Mouse (Mus musculus): Measurements from ENCODE around the gene 1500009L16Rik. TPM values are rescaled to one million over a fixed set of nuclear protein-coding genes. Genes with fewer than 3 reads are reported as not detected.

The 1500009L16Rik gene
- 61.9 and 66.1 TPM in 2 replicates for polyA plus RNA-seq (2012; rRNA removed)

DNA sequence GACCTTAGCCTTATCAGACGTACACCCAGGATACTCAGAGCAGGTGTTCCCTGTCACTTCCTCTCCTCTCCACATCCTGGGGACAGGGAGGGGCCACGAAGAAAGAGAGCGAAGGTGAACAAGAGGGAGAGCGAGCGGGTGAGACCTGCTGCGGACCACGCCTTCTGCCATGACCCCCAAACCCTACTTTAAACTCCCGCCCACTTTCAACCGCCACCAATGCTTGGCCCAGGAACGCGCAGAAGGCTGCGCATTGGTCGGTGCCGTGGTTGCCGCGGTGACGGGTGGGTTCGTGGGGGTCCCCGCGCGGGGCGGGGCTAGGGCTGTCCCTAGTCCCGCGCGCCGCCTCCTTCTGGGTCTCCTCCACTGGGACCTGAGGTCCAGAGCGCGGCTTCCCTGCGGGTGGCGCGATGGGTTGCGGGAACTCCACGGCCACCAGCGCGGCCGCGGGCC lies at the start of gene 1500009L16Rik:
Gene 1500009L16Rik, plus strand, starts transcription at position 287 of the 453 bp plus-strand sequence.

Other genes starting within 250 kb of the 1500009L16Rik start
- 26.5 and 29.4 TPM in 2 replicates for gene Aldh1l2, start 188.7 kb upstream of the 1500009L16Rik start, polyA plus RNA-seq (2012; rRNA removed)
- gene Washc4, start 179.1 kb upstream of the 1500009L16Rik start, polyA plus RNA-seq (2012; rRNA removed): 14.0 and 15.9 TPM in 2 replicates
- 27.7 and 30.1 TPM in 2 replicates for gene Appl2, start 74.1 kb upstream of the 1500009L16Rik start, polyA plus RNA-seq (2012; rRNA removed)